Mouse (Mus musculus) spleen, adult 2 months (tissue): ENCODE data around the gene Ccdc77. TPM values are rescaled to one million over a fixed set of nuclear protein-coding genes. Genes with fewer than 3 reads are reported as not detected.

Experiments used
- DNase-seq, 2 experiments: peaks; one replicate each; pipeline versions ENCODE4 v3.0.0 to v3.0.0-alpha.2; 2012 to 2021; ENCODE audit warnings: low spot score in 2 of 2, low read depth in 1 of 2
- H3K27ac ChIP-seq: fragments of 200-500 bp; 2 replicates; pipeline ENCODE4 v1.5.1; 2012; ENCODE audit warnings: low read length, inconsistent platforms; ENCODE audit not compliant: insufficient read depth
- H3K27me3 ChIP-seq: fragments of 200-500 bp; 2 replicates; pipeline ENCODE4 v1.6.1; 2012; ENCODE audit warnings: mild to moderate bottlenecking, moderate library complexity, low read length, inconsistent platforms; ENCODE audit not compliant: control insufficient read depth, insufficient read depth
- H3K36me3 ChIP-seq: fragments of 200-500 bp; 2 replicates; pipeline ENCODE4 v1.6.1; 2012; ENCODE audit warnings: mild to moderate bottlenecking, low read length, inconsistent platforms; ENCODE audit not compliant: control insufficient read depth, insufficient read depth
- H3K4me1 ChIP-seq: fragments of 200-500 bp; 2 replicates; pipeline ENCODE4 v1.6.1; 2011; ENCODE audit warnings: inconsistent platforms; ENCODE audit not compliant: control insufficient read depth, insufficient read depth, insufficient read length
- H3K4me3 ChIP-seq: fragments of 200-500 bp; 2 replicates; pipeline ENCODE4 v1.5.1; 2011; ENCODE audit warnings: mild to moderate bottlenecking, inconsistent platforms; ENCODE audit not compliant: insufficient read depth, insufficient read length; ENCODE audit errors: extremely low read depth
- CTCF ChIP-seq: fragments of 200-500 bp; IDR thresholded peaks from 2 replicates; pipeline ENCODE4 v1.5.1; 2011; ENCODE audit warnings: mild to moderate bottlenecking, inconsistent platforms; ENCODE audit not compliant: insufficient read depth, insufficient read length, insufficient replicate concordance; ENCODE audit errors: extremely low read depth
- POLR2A ChIP-seq: fragments of 200-500 bp; IDR thresholded peaks from 2 replicates; pipeline ENCODE4 v1.6.1; 2011; ENCODE audit warnings: low read depth, low read length, inconsistent platforms
- WGBS: fragments of 180-500 bp; shearing (Covaris S2); methylation state at CpG from one replicate; pipeline ENCODE4 v1.1.7; 2018; 5-methylcytosine and 5-hydroxymethylcytosine counted together
- polyA plus RNA-seq: library from polyadenylated mRNA; depleted of rRNA; stranded (reverse); fragments of >200 nt; gene quantifications from 2 replicates; pipeline ENCODE4 v1.2.3, GENCODE M21; 2012

The Ccdc77 gene
- polyA plus RNA-seq, 1 experiment, result 3.2 TPM

DNA sequence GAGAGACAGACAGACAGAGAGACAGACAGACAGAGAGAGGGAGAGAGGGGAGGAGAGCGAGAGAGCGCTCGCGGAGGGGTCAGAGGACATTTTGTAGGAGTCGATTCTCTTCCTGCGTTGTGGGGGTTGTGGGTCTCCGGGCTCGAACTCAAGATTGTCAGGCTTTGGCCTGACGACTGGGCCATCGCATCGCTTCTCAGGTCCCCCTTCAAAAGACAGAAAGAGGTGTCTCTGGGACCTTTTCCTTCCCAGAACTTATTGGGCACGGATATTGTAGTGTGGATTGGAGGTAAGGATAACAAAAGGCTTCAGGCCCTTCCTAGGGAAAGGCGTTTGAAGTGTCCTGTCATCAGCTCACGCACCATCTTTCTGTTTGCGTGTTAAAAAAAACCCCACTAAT, 877 bp upstream of the Ccdc77 start:
- no peak for TF ChIP-seq POLR2A
- no peak for TF ChIP-seq CTCF
- 4% methylated on average over 15 of the region's 15 CpGs for WGBS
- peak in 1 of 2 experiments; percentile 3 for DNase-seq
- Histone ChIP-seq H3K27ac (peak overlapping the region; percentile 95), H3K4me3 (peak overlapping the region; percentile 67), H3K4me1 (peaks cover 5% of the 10 kb centered on the region; the same call in 1 of the 2 replicates), H3K36me3 (peaks cover 16% of the 10 kb centered on the region), H3K27me3 (no peaks in the 10 kb centered on the region)

DNA sequence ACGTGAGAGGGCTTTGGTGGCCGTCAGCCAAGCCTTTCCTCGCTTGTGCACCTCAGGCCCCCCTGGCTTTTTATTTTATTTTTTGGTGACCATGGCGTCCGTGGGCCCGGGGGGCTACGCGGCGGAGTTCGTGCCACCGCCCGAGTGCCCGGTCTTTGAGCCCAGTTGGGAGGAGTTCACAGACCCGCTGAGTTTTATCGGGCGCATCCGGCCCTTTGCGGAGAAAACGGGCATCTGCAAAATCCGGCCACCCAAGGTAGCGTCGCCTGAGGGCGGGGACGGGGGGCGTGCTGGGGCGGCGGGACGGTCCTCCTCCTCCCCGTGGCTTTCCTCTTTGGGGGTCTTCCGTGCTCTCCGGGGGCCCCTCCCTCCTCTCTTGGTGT, 340 bp upstream of the Ccdc77 start:
- peak; percentile 4 to 11 for DNase-seq
- peak overlapping the region; percentile 95 for H3K27ac ChIP-seq
- TF ChIP-seq CTCF, result no peak
- no peak for TF ChIP-seq POLR2A
- peaks cover 5% of the 10 kb centered on the region; the same call in 1 of the 2 replicates for H3K4me1 ChIP-seq
- H3K27me3 ChIP-seq, result no peaks in the 10 kb centered on the region
- H3K4me3 ChIP-seq, result peak overlapping the region; percentile 67
- under 1% methylated on average over 31 of the region's 31 CpGs for WGBS
- H3K36me3 ChIP-seq, result peaks cover 12% of the 10 kb centered on the region

DNA sequence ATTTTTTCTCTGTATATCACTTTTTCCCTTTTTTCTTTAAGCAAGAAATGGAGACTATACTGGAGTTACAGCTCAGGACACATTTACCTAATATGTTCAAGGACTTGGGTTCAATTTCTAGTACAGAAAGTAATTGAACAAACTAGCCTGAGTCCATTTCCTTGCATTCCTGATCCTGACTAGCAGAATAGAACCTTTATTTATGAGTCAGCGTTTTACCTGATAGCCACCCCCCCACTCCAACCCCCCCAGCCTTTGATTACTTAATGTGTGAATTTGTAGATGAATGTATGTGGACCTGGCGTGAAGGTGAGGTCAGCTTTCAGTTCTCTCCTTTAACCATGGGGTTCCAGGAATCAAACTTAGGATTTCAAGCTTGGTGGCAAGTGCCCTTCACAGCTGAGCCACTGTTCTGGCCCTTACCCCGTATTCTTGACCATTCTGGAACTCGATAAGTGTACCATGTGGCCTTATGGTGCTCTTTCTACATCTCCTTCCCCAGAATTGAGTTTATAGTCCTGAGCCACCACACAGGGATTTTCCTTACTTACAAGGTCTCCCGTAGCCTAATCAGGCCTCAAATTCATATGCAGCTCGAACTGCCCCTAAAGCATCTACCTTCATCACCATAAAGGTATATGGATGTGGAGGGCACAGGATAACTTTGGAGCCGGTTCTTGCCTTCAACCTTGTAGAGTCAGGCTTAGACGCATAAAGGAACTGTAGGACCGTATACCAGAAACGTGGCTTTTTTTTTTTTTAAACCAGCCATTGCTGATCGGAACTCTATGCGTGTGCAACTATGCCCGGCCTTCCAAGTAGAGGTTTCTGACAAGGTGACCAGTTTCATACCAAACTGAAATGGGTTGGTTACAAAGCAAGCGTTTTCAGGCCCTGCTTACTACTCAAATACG, 1.1 kb downstream of the Ccdc77 start:
- peak overlapping the region; percentile 67 for H3K4me3 ChIP-seq
- DNase-seq, result no peak
- TF ChIP-seq CTCF (no peak), POLR2A (no peak)
- peaks cover 5% of the 10 kb centered on the region; the same call in 1 of the 2 replicates for H3K4me1 ChIP-seq
- H3K36me3 ChIP-seq, result peaks cover under 1% of the 10 kb centered on the region; the same call in 1 of the 2 replicates
- H3K27me3 ChIP-seq, result no peaks in the 10 kb centered on the region
- peak overlapping the region; percentile 95 for H3K27ac ChIP-seq
- WGBS, result 20% methylated on average over 15 of the region's 15 CpGs

GRCm38 (mm10) chr6:120362124-120362523, 2.0 kb downstream of the Ccdc77 start:
- DNase-seq, result no peak
- no peak overlapping the region for H3K27ac ChIP-seq
- 97% methylated on average over 2 of the region's 2 CpGs for WGBS
- H3K27me3 ChIP-seq, result no peaks in the 10 kb centered on the region
- no peaks in the 10 kb centered on the region for H3K36me3 ChIP-seq
- no peak overlapping the region for H3K4me3 ChIP-seq
- TF ChIP-seq CTCF (no peak), POLR2A (no peak)
- H3K4me1 ChIP-seq, result peaks cover 5% of the 10 kb centered on the region; the same call in 1 of the 2 replicates

- H3K36me3 ChIP-seq, result no peaks in the 10 kb centered on the region
- H3K27me3 ChIP-seq, result no peaks in the 10 kb centered on the region
- WGBS, result 1% methylated on average over 31 of the region's 31 CpGs
- peak overlapping the region; percentile 28 for H3K27ac ChIP-seq
- H3K4me3 ChIP-seq, result peak overlapping the region; percentile 55
- DNase-seq, result peak; percentile 81 to 82
- no peaks in the 10 kb centered on the region for H3K4me1 ChIP-seq
- no peak for TF ChIP-seq POLR2A
- no peak for TF ChIP-seq CTCF
Measured at GRCm38 (mm10) chr6:120356951-120357945, 6.9 kb downstream of the Ccdc77 start.

GRCm38 (mm10) chr6:120356478-120356877, 7.7 kb downstream of the Ccdc77 start:
- TF ChIP-seq CTCF (no peak), POLR2A (no peak)
- Histone ChIP-seq H3K27me3 (no peaks in the 10 kb centered on the region), H3K4me1 (no peaks in the 10 kb centered on the region), H3K4me3 (peak overlapping the region; percentile 55; the same call in 1 of the 2 replicates), H3K36me3 (no peaks in the 10 kb centered on the region), H3K27ac (no peak overlapping the region)
- 25% methylated on average over 5 of the region's 5 CpGs for WGBS
- DNase-seq, result no peak
